Mouse (Mus musculus) liver, postnatal 0 days (tissue): ENCODE data around the gene Clec4a2.

Experiments
- CTCF ChIP-seq: sonication (generic); IDR thresholded peaks from 2 replicates; pipeline ENCODE4 v1.5.1; 2016; ENCODE audit warnings: antibody characterized with exemption, low read depth
- EP300 ChIP-seq: IDR thresholded peaks from 2 replicates; pipeline ENCODE4 v1.6.1; 2016; ENCODE audit warnings: antibody characterized with exemption, low read depth, mild to moderate bottlenecking

DNA sequence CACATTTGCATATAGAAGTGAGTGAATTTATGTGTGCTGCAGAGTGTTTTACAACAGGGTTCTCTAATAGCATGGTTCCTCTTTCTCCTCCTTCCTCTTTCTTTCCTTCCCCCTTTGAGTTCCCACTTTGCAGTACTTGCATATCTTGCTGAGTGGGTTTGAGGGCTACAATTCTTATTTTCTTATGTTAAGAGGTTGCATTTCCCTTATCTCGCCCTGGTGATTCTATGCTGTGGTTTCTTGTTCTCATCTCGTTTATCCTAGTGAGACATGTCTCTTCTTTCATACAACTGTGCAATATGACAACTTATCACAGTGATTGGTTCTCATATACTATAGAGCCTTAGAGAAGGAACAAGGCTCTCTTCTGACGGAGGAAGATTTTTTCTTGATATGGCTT, 17.0 kb downstream of the Clec4a2 start:
- TF ChIP-seq CTCF (no peak), EP300 (no peak)
